Mouse (Mus musculus) embryonic fibroblast, embryonic 13.5 days (primary cell): ENCODE results near the gene Mylip.

Experiments used
- CTCF ChIP-seq: IDR thresholded peaks from 2 replicates; pipeline ENCODE4 v1.5.1; 2011; ENCODE audit warnings: mild to moderate bottlenecking, control low read depth, low read length, moderate library complexity, borderline replicate concordance; ENCODE audit not compliant: insufficient read depth
- POLR2A ChIP-seq: IDR thresholded peaks from 2 replicates; pipeline ENCODE4 v1.6.1; 2011; ENCODE audit warnings: low read depth, mild to moderate bottlenecking, control low read depth, low read length, moderate library complexity

GRCm38 (mm10) chr13:45414031-45414430 is 24.5 kb downstream of the Mylip start:
- TF ChIP-seq CTCF: no peak
- no peak for TF ChIP-seq POLR2A
